Comparison of ENCODE assay signal across 22 mouse cellular contexts in the genomic region with DNA sequence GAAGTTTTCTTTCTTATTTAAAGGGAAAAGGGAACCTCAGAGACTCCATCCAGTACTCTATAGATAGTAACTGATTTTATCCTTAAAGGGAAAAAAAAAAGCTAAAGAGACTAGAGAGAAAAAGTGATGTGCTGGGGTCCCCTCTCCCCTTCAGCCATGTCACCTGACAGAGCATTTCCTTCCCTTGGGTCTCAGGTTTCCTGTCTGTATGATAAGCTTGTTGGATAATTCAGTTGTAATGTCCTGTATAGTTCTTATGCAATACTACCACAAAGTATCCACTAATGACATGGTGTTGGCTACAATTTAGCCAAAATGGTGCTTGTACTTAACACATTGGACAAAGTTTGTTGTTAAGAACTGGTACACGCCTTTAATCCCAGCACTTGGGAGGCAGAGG. TPM values are rescaled to one million over a fixed set of nuclear protein-coding genes. Genes with fewer than 3 reads are reported as not detected.
DNase-seq lines count a peak whose midpoint lies in the region; ATAC-seq and TF ChIP-seq lines count a peak whose summit lies in the region.
"Had no signal": no experiment of that assay in that cellular context is flagged by ENCODE, and none has a peak within 500 bp of the region (broad histone marks: within the 10 kb centered on the region; RNA-seq: fewer than 3 reads in every experiment).

No protein-coding gene starts in this region.

- no peak overlapping the region for H3K9ac ChIP-seq in liver, postnatal 0 days (replicated peaks)
- H3K9ac ChIP-seq in liver, embryonic 11.5 days (ENCODE audit: low read depth, low read length), result no peak overlapping the region
- H3K9ac ChIP-seq: embryonic facial prominence, embryonic 13.5 days; forebrain, embryonic 13.5 days; hindbrain, embryonic 15.5 days had no signal

- no peak for TF ChIP-seq POLR2A in thymus, adult 2 months (IDR thresholded peaks at IDR 0.05; ENCODE audit: control insufficient read depth, extremely low read depth, insufficient read depth, low read length, poor library complexity)

- TF ChIP-seq CTCF in liver, postnatal 0 days (IDR thresholded peaks at IDR 0.05; ENCODE audit: low read depth), result no peak
- no peak for TF ChIP-seq CTCF in thymus, adult 2 months (IDR thresholded peaks at IDR 0.05; ENCODE audit: borderline replicate concordance, control insufficient read depth, extremely low read depth, insufficient read depth, low read length, poor library complexity)

- WGBS in liver, postnatal 0 days (ENCODE audit: insufficient replicate concordance), result 69% methylated on average over 1 of the region's 1 CpGs
- WGBS in liver, embryonic 11.5 days, result 81% methylated on average over 1 of the region's 1 CpGs
- WGBS in thymus, adult 2 months, result 100% methylated on average over 1 of the region's 1 CpGs

- H3K4me2 ChIP-seq in liver, postnatal 0 days (ENCODE audit: low read depth, low read length), result no peak overlapping the region; the same call in 1 of the 2 replicates
- H3K4me2 ChIP-seq in liver, embryonic 11.5 days, result no peak overlapping the region
- H3K4me2 ChIP-seq: embryonic facial prominence, embryonic 13.5 days; forebrain, embryonic 13.5 days; hindbrain, embryonic 15.5 days had no signal

- DNase-seq in liver, postnatal 0 days, result no peak
- no peak for DNase-seq in liver, embryonic 11.5 days (ENCODE audit: low spot score)
- DNase-seq in thymus, adult 2 months, result no peak
- no peak for DNase-seq in layer of hippocampus, postnatal 25 days (ENCODE audit: extremely low spot score in 1 of 2, low spot score in 1 of 2)
- DNase-seq: B cell, adult 2 months; cerebellum, adult 2 months; gastrocnemius, postnatal 36 days; heart, postnatal 14 days had no signal

- peaks cover 48% of the 10 kb centered on the region for H3K4me1 ChIP-seq in liver, postnatal 0 days (ENCODE audit: insufficient read depth)
- H3K4me1 ChIP-seq in liver, embryonic 11.5 days (replicated peaks; ENCODE audit: control insufficient read depth, insufficient read depth, low read length), result peaks cover 40% of the 10 kb centered on the region
- H3K4me1 ChIP-seq in brown adipose tissue, adult 24 weeks (ENCODE audit: control insufficient read depth, insufficient read depth, insufficient read length, low read length), result peaks cover 40% of the 10 kb centered on the region
- peaks cover 3% of the 10 kb centered on the region; the same call in 1 of the 2 replicates for H3K4me1 ChIP-seq in thymus, adult 2 months (replicated peaks; ENCODE audit: control insufficient read depth, insufficient read depth, low read length)

- peaks cover 5% of the 10 kb centered on the region for H3K36me3 ChIP-seq in liver, postnatal 0 days (replicated peaks; ENCODE audit: insufficient read depth, low read length)
- peaks cover 2% of the 10 kb centered on the region for H3K36me3 ChIP-seq in liver, embryonic 11.5 days (ENCODE audit: control insufficient read depth, insufficient read depth, low read length)
- H3K36me3 ChIP-seq in thymus, adult 2 months (ENCODE audit: control insufficient read depth, insufficient read depth, low read length), result no peaks in the 10 kb centered on the region; the same call in 1 of the 2 replicates
- H3K36me3 ChIP-seq: hindbrain, embryonic 15.5 days had no signal

- no peak for TF ChIP-seq EP300 in liver, postnatal 0 days (IDR thresholded peaks at IDR 0.05; ENCODE audit: low read depth)

- peak overlapping the region; percentile 87 for H3K27ac ChIP-seq in liver, postnatal 0 days (ENCODE audit: low read depth)
- no peak overlapping the region for H3K27ac ChIP-seq in liver, embryonic 11.5 days (ENCODE audit: low read depth, low read length)
- 0 out of 2 replicates have a peak overlapping the region, but pooled peaks have one; percentile 70 for H3K27ac ChIP-seq in brown adipose tissue, adult 24 weeks (replicated peaks; ENCODE audit: low read depth, low read length)
- H3K27ac ChIP-seq in thymus, adult 2 months (ENCODE audit: control insufficient read depth, insufficient read depth, low read length), result no peak overlapping the region
- H3K27ac ChIP-seq: embryonic facial prominence, embryonic 13.5 days; forebrain, embryonic 13.5 days; heart, embryonic 10.5 days; hindbrain, embryonic 15.5 days had no signal

- no peaks in the 10 kb centered on the region for H3K27me3 ChIP-seq in liver, postnatal 0 days (ENCODE audit: insufficient read depth, low read length)
- no peaks in the 10 kb centered on the region for H3K27me3 ChIP-seq in liver, embryonic 11.5 days (replicated peaks; ENCODE audit: control insufficient read depth, insufficient read depth, low read length)
- H3K27me3 ChIP-seq in thymus, adult 2 months (ENCODE audit: control insufficient read depth, insufficient read depth, low read length), result no peaks in the 10 kb centered on the region
- H3K27me3 ChIP-seq: embryonic facial prominence, embryonic 13.5 days; forebrain, embryonic 13.5 days; hindbrain, embryonic 15.5 days; Patski had no signal

- no peaks in the 10 kb centered on the region for H3K9me3 ChIP-seq in liver, postnatal 0 days (ENCODE audit: low read length)
- H3K9me3 ChIP-seq in liver, embryonic 11.5 days (ENCODE audit: control insufficient read depth, low read length), result no peaks in the 10 kb centered on the region
- H3K9me3 ChIP-seq: embryonic facial prominence, embryonic 13.5 days; forebrain, embryonic 13.5 days; G1E; heart, embryonic 10.5 days; hindbrain, embryonic 15.5 days had no signal

- no peak overlapping the region for H3K4me3 ChIP-seq in liver, postnatal 0 days (ENCODE audit: low read depth, low read length)
- no peak overlapping the region for H3K4me3 ChIP-seq in liver, embryonic 11.5 days (ENCODE audit: low read depth, low read length)
- no peak overlapping the region for H3K4me3 ChIP-seq in brown adipose tissue, adult 24 weeks (ENCODE audit: insufficient read depth, low read depth, low read length)
- H3K4me3 ChIP-seq in thymus, adult 2 months (ENCODE audit: control insufficient read depth, insufficient read depth, low read length), result no peak overlapping the region
- H3K4me3 ChIP-seq: embryonic facial prominence, embryonic 13.5 days; forebrain, embryonic 13.5 days; heart, embryonic 10.5 days; hindbrain, embryonic 15.5 days had no signal

- no peak for ATAC-seq in liver, postnatal 0 days
- ATAC-seq in liver, embryonic 11.5 days (replicated peaks; ENCODE audit: low FRiP score), result no peak
- 0 out of 2 replicates have a peak, but pooled peaks have one; percentile 21 for ATAC-seq in megakaryocyte, adult 5-6 weeks (ENCODE audit: poor library complexity, severe bottlenecking)
- no peak for ATAC-seq in erythroblast, adult 5-6 weeks (replicated peaks; ENCODE audit: low FRiP score, poor library complexity, severe bottlenecking)
- ATAC-seq: activated CD4-positive, CD25-positive, alpha-beta regulatory T cell, adult 4 months; CD4-positive, CD25-positive, alpha-beta regulatory T cell, adult 4 months; forebrain, embryonic 13.5 days; intestine, embryonic 16.5 days; Patski had no signal

RNA-seq across cellular contexts. Expression of gene Sfxn1, which starts 9.1 kb away (rescaled TPM):
- polyA plus RNA-seq in liver, postnatal 0 days (2015; fragmentation: Nextera tagmentation; extraction: Ambion mirVana), result 66.4 and 67.7 TPM in 2 replicates
- 142 and 149 TPM in 2 replicates for polyA plus RNA-seq in liver, embryonic 11.5 days (2014; fragmentation: Nextera tagmentation; extraction: Ambion mirVana)
- 109 and 122 TPM in 2 replicates for polyA plus RNA-seq in brown adipose tissue, adult 24 weeks (2012; ENCODE audit: insufficient read depth, insufficient read length, missing spikeins)
- 41.1 and 41.5 TPM in 2 replicates for total RNA-seq in megakaryocyte, adult 5-6 weeks (2015)
- 25.2 and 30.4 TPM in 2 replicates for total RNA-seq in megakaryocyte, adult 5-6 weeks (2017)
- polyA plus RNA-seq in thymus, adult 2 months (2012; rRNA removed), result 16.2 and 19.0 TPM in 2 replicates
- total RNA-seq in erythroblast, adult 5-6 weeks (2015; ENCODE audit: low replicate concordance), result 30.7 and 32.0 TPM in 2 replicates
- total RNA-seq in erythroblast, adult 5-6 weeks (2017; ENCODE audit: low replicate concordance), result 8.6 and 16.4 TPM in 2 replicates
- 10 to 100 TPM; 42.6 to 45.1 TPM for total RNA-seq in layer of hippocampus, postnatal 25 days (2021)

RNA-seq across cellular contexts. Expression of gene Drd1, which starts 25.3 kb away (rescaled TPM):
- not detected in 2 replicates for polyA plus RNA-seq in liver, postnatal 0 days (2015; fragmentation: Nextera tagmentation; extraction: Ambion mirVana)
- polyA plus RNA-seq in liver, embryonic 11.5 days (2014; fragmentation: Nextera tagmentation; extraction: Ambion mirVana), result not detected in 2 replicates
- 0.48 TPM in 1 of 2 replicates, not detected in the other for polyA plus RNA-seq in brown adipose tissue, adult 24 weeks (2012; ENCODE audit: insufficient read depth, insufficient read length, missing spikeins)
- not detected in 2 replicates for total RNA-seq in megakaryocyte, adult 5-6 weeks (2015)
- total RNA-seq in megakaryocyte, adult 5-6 weeks (2017), result not detected in 2 replicates
- polyA plus RNA-seq in thymus, adult 2 months (2012; rRNA removed), result 0.04 TPM in 1 of 2 replicates, not detected in the other
- not detected in 2 replicates for total RNA-seq in erythroblast, adult 5-6 weeks (2015; ENCODE audit: low replicate concordance)
- total RNA-seq in erythroblast, adult 5-6 weeks (2017; ENCODE audit: low replicate concordance), result not detected in 2 replicates
- total RNA-seq in layer of hippocampus, postnatal 25 days (2021), result 1 to 10 TPM; 4.3 to 5.1 TPM
- total RNA-seq: adrenal gland, adult 18-20 months; gastrocnemius, postnatal 36 days had no signal
- polyA plus RNA-seq: activated CD4-positive, CD25-positive, alpha-beta regulatory T cell, adult 4 months; CD4-positive, CD25-positive, alpha-beta regulatory T cell, adult 4 months; G1E; heart, embryonic 14.5 days had no signal

Comparison
In these comparisons a context has a peak if more than half of its experiments do, and no peak if none do; other contexts are left out.
1. H3K27ac ChIP-seq: peak in liver, postnatal 0 days (single experiment) and brown adipose tissue, adult 24 weeks (single experiment); none in liver, embryonic 11.5 days (single experiment) and thymus, adult 2 months (single experiment).